Mouse (Mus musculus) cerebellum, postnatal 10 days (tissue): ENCODE measurements at regions not wholly inside any gene's neighbourhood (a gene's known extent, or its start where the extent isn't known, plus 50 kb on each side); places are given as distances from the start of the nearest gene placed in this dataset.

Experiments
- DNase-seq, 2 experiments: peaks; one replicate each; pipeline ENCODE4 v3.0.0; 2021; ENCODE audit warnings: mixed read lengths in 2 of 2

GRCm38 (mm10) chr14:54097026-54097425 lies 156.9 kb downstream of the Dad1 start:
- DNase-seq: no peak

GRCm38 (mm10) chr14:54092444-54092843 lies 161.5 kb downstream of the Dad1 start:
- peak in 1 of 2 experiments; percentile 15 for DNase-seq

- DNase-seq: no peak
Measured at GRCm38 (mm10) chr14:54086660-54087059, 167.2 kb downstream of the Dad1 start.

GRCm38 (mm10) chr14:54074659-54075058 lies 179.2 kb downstream of the Dad1 start:
- no peak for DNase-seq

- DNase-seq: no peak
Measured at GRCm38 (mm10) chr14:54072283-54072912, 181.5 kb downstream of the Dad1 start.

- DNase-seq: no peak
Measured at GRCm38 (mm10) chr14:54070240-54070639, 183.7 kb downstream of the Dad1 start.

GRCm38 (mm10) chr14:54068684-54069083 lies 185.2 kb downstream of the Dad1 start:
- no peak for DNase-seq

GRCm38 (mm10) chr14:54065466-54065865 lies 188.4 kb downstream of the Dad1 start:
- no peak for DNase-seq

GRCm38 (mm10) chr14:54064541-54065402 lies 189.1 kb downstream of the Dad1 start:
- peak; percentile 87 to 93 for DNase-seq

- no peak for DNase-seq
Measured at GRCm38 (mm10) chr14:54061570-54061969, 192.3 kb downstream of the Dad1 start.

GRCm38 (mm10) chr14:54059776-54060175 lies 194.1 kb downstream of the Dad1 start:
- DNase-seq: peak; percentile 91 to 95

GRCm38 (mm10) chr14:54059096-54059495 lies 194.8 kb downstream of the Dad1 start:
- no peak for DNase-seq

GRCm38 (mm10) chr14:54056691-54057090 lies 197.2 kb downstream of the Dad1 start:
- no peak for DNase-seq

- DNase-seq: no peak
Measured at GRCm38 (mm10) chr14:54055390-54055789, 198.5 kb downstream of the Dad1 start.

- DNase-seq: no peak
Measured at GRCm38 (mm10) chr14:54042286-54042685, 211.6 kb downstream of the Dad1 start.

GRCm38 (mm10) chr14:54040644-54041043 lies 213.3 kb downstream of the Dad1 start:
- DNase-seq: no peak

GRCm38 (mm10) chr14:54034516-54034915 lies 219.4 kb downstream of the Dad1 start:
- peak; percentile 36 to 57 for DNase-seq

- no peak for DNase-seq
Measured at GRCm38 (mm10) chr14:54023552-54023951, 230.4 kb downstream of the Dad1 start.

GRCm38 (mm10) chr14:54021443-54021842 lies 232.5 kb downstream of the Dad1 start:
- no peak for DNase-seq

GRCm38 (mm10) chr14:54014628-54015027 lies 239.3 kb downstream of the Dad1 start:
- DNase-seq: no peak

GRCm38 (mm10) chr14:54002083-54002482 lies 251.8 kb downstream of the Dad1 start:
- DNase-seq: no peak

- no peak for DNase-seq
Measured at GRCm38 (mm10) chr14:54000527-54000926, 253.4 kb downstream of the Dad1 start.

GRCm38 (mm10) chr14:53993427-53993826 lies 260.5 kb downstream of the Dad1 start:
- no peak for DNase-seq

- DNase-seq: peak; percentile 16 to 20
Measured at GRCm38 (mm10) chr14:53992712-53993286, 261.1 kb downstream of the Dad1 start.
